Mouse (Mus musculus) E14TG2a.4 (cell line): ENCODE measurements around the gene Cstf3.

Experiments
- CTCF ChIP-seq: conservative IDR thresholded peaks from 2 replicates; pipeline ENCODE4 v1.5.1; 2014; ENCODE audit warnings: low read length
- NANOG ChIP-seq: IDR thresholded peaks from 2 replicates; pipeline ENCODE4 v1.6.1; 2014; ENCODE audit warnings: borderline replicate concordance, low read length, mixed read lengths
- POU5F1 ChIP-seq: IDR thresholded peaks from 2 replicates; pipeline ENCODE4 v1.6.1; 2014; ENCODE audit warnings: low read length, borderline replicate concordance

DNA sequence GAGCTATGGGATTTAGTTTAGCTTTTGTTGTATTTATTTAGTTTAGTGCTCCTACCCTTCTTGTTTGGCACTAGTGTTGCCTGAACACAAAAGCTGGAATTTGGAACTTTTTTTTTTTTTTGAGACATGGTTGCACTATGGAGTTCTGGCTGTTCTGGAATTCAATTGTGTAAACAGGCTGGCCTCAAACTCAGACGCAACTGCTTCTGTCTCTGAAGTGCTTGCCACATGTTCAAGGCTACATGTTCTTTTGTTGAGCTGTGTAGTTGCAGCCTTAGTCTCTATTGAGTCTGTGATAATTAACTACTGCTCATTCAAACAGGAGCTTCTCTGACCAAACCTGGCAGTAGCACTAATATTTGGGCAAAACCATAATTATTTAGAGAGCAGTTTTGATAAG is 13.1 kb downstream of the Cstf3 start:
- TF ChIP-seq CTCF (no peak), POU5F1 (no peak), NANOG (no peak)
